Mouse (Mus musculus) forebrain, embryonic 12.5 days (tissue): Measurements from ENCODE around the gene Rps11. TPM values are rescaled to one million over a fixed set of nuclear protein-coding genes. Genes with fewer than 3 reads are reported as not detected.

Experiments used
- microRNA counts: library from miRNA; unstranded; fragments of <30 nt; microRNA quantifications from one replicate; lab custom pipeline; 2017
- microRNA-seq: library from miRNA; unstranded; fragments of <30 nt; microRNA quantifications from one replicate; pipeline ENCODE4, GENCODE M21; 2017
- polyA plus RNA-seq: library from polyadenylated mRNA; unstranded; fragments of >200 nt; fragmentation: Nextera tagmentation; extraction: Ambion mirVana; gene quantifications from 2 replicates; pipeline ENCODE4 v1.2.1, GENCODE M21; 2016

Gene Rps11
- polyA plus RNA-seq, 1 experiment from 2014 or later = 1,285 TPM

MicroRNAs encoded within 50 kb of the gene (microRNA counts, 519-probe panel; counts per million panel counts)
- microRNA mmu-miR-150 (lab: Ali Mortazavi, UCI) = 3,146 counts per million, percentile 27 among the panel's probes with 10 or more counts

Small RNAs within 50 kb of the gene (microRNA-seq; reads per million reads assigned to microRNA genes)
- gene Mir150 = 17.5 reads per million, percentile 32 among the genes with 10 or more reads in this experiment
- gene Mir5121 = 20.1 reads per million, percentile 34 among the genes with 10 or more reads in this experiment
- not detected for gene Mir7055

Other genes with a start within 250 kb of the Rps11 start
- 172 and 178 TPM in 2 replicates for gene Med25, start 231.7 kb downstream of the Rps11 start, polyA plus RNA-seq
- 27.4 and 28.7 TPM in 2 replicates for gene Fuz, start 228.4 kb downstream of the Rps11 start, polyA plus RNA-seq
- 85.8 and 94.4 TPM in 2 replicates for gene Ap2a1, start 194.9 kb downstream of the Rps11 start, polyA plus RNA-seq
- gene Tsks, start 181.2 kb downstream of the Rps11 start, polyA plus RNA-seq = 0.27 TPM in 1 of 2 replicates, not detected in the other
- gene Cpt1c, start 149.6 kb downstream of the Rps11 start, polyA plus RNA-seq = 35.1 and 38.1 TPM in 2 replicates
- gene Prmt1, start 137.9 kb downstream of the Rps11 start, polyA plus RNA-seq = 585 and 631 TPM in 2 replicates
- 72.4 and 73.0 TPM in 2 replicates for gene Irf3, start 126.8 kb downstream of the Rps11 start, polyA plus RNA-seq
- gene Bcl2l12, start 125.7 kb downstream of the Rps11 start, polyA plus RNA-seq = 57.8 and 66.4 TPM in 2 replicates
- 47.4 and 52.0 TPM in 2 replicates for gene Scaf1, start 108.1 kb downstream of the Rps11 start, polyA plus RNA-seq
- gene Rras, start 106.5 kb downstream of the Rps11 start, polyA plus RNA-seq = 11.4 and 13.8 TPM in 2 replicates
- gene Prr12, start 71.6 kb downstream of the Rps11 start, polyA plus RNA-seq = 13.1 and 13.6 TPM in 2 replicates
- gene Nosip, start 62.0 kb downstream of the Rps11 start, polyA plus RNA-seq = 53.7 and 54.4 TPM in 2 replicates
- gene Prrg2, start 61.8 kb downstream of the Rps11 start, polyA plus RNA-seq = 17.1 and 18.2 TPM in 2 replicates
- gene Rcn3, start 32.2 kb downstream of the Rps11 start, polyA plus RNA-seq = 80.5 and 101 TPM in 2 replicates
- gene Fcgrt, start 20.6 kb downstream of the Rps11 start, polyA plus RNA-seq = 8.3 and 9.6 TPM in 2 replicates
- 1,106 and 1,135 TPM in 2 replicates for gene Rpl13a, start 4.3 kb upstream of the Rps11 start, polyA plus RNA-seq
- 0.27 TPM in 1 of 2 replicates, not detected in the other for gene Gm45713, start 11.8 kb upstream of the Rps11 start, polyA plus RNA-seq
- gene Flt3l, start 12.0 kb upstream of the Rps11 start, polyA plus RNA-seq = 0.21 and 0.72 TPM in 2 replicates
- gene Pih1d1, start 29.9 kb upstream of the Rps11 start, polyA plus RNA-seq = 95.0 and 97.5 TPM in 2 replicates
- gene Aldh16a1, start 30.1 kb upstream of the Rps11 start, polyA plus RNA-seq = 41.9 and 42.9 TPM in 2 replicates
- 6.3 and 7.9 TPM in 2 replicates for gene Slc17a7, start 39.5 kb upstream of the Rps11 start, polyA plus RNA-seq
- 0.52 and 1.4 TPM in 2 replicates for gene Gfy, start 55.1 kb upstream of the Rps11 start, polyA plus RNA-seq
- 0.45 and 1.5 TPM in 2 replicates for gene Pth2, start 56.6 kb upstream of the Rps11 start, polyA plus RNA-seq
- gene Ccdc155, start 80.5 kb upstream of the Rps11 start, polyA plus RNA-seq = 1.2 TPM in 2 replicates
- gene Dkkl1, start 87.7 kb upstream of the Rps11 start, polyA plus RNA-seq = 0.72 and 0.78 TPM in 2 replicates
- 245 and 256 TPM in 2 replicates for gene Tead2, start 91.3 kb upstream of the Rps11 start, polyA plus RNA-seq
- 1.2 and 1.3 TPM in 2 replicates for gene Cd37, start 114.7 kb upstream of the Rps11 start, polyA plus RNA-seq
- gene Slc6a16, start 116.6 kb upstream of the Rps11 start, polyA plus RNA-seq = 0.09 and 0.20 TPM in 2 replicates
- gene Slc6a21, start 153.1 kb upstream of the Rps11 start, polyA plus RNA-seq = not detected in 2 replicates
- 4.6 and 6.6 TPM in 2 replicates for gene Trpm4, start 209.3 kb upstream of the Rps11 start, polyA plus RNA-seq
- gene Hrc, start 210.9 kb upstream of the Rps11 start, polyA plus RNA-seq = 0.13 and 0.20 TPM in 2 replicates
- gene Ppfia3, start 242.6 kb upstream of the Rps11 start, polyA plus RNA-seq = 12.6 and 14.9 TPM in 2 replicates
- 3.1 TPM in 2 replicates for gene Lin7b, start 246.1 kb upstream of the Rps11 start, polyA plus RNA-seq